Mouse (Mus musculus) left cerebral cortex, postnatal 4 days (tissue): ENCODE results near the gene Mybpc3. TPM values are rescaled to one million over a fixed set of nuclear protein-coding genes. Genes with fewer than 3 reads are reported as not detected.
A peak's percentile ranks its signal among the peaks of the same experiment; 100 is the strongest.

Experiments
- DNase-seq: peaks from one replicate; pipeline ENCODE4 v3.0.0-alpha.2; 2022
- intact Hi-C: fragments of 180-260 bp; cut with DNase I; formaldehyde crosslinking; loops from one replicate; pipeline ENCODE4 v1.15.1; 2025
- total RNA-seq, 2 experiments: library from RNA; stranded (reverse); gene quantifications; 2 replicates each; pipeline ENCODE4 v1.2.3; 2021

The Mybpc3 gene
- total RNA-seq, 2 experiments from 2014 or later: not detected

DNA sequence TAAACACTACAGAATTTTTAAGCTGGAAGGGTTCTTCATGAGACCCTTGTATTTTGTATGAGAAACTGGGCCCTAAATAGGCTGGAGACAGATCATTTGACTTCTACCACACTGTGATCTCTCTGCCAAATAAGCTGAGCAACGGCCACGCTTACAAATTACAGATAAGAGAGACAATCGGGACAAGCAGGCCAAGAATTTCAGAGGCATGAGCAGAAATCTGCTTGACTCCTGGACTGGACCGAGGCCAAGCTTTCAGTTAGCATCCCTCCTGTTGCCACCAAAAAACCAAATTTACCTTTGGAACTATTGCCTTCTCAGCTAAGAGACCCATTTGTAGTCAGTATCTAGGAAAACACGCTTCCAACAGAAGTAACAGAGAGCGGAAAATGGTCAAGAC, 42.6 kb downstream of the Mybpc3 start:
- intact Hi-C loops: loop anchor here (10.0 kb wide), 1 partner anchor 404 kb away; no protein-coding TSS in a partner anchor
- no peak for DNase-seq

DNA sequence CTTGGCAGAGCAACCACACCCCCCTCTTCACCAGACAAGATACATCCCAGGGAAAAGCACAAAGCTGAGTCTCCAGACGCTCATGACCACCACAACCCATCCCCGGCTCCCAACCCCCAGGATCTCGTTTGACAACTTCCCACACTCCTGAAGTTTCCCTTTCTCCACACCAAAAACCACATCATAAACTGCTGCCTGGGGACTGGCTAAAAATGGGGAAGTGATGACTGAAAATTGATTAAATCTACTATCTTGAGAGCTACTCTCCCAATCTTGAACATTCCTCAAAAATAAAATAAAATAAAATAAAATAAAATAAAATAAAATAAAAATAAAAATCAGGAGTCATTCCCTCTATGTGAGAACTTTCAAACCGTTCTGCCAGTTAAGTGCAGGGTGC, 45.0 kb downstream of the Mybpc3 start:
- intact Hi-C loops: loop anchor here (10.0 kb wide), 1 partner anchor 402 kb away; no protein-coding TSS in a partner anchor
- no peak for DNase-seq

DNA sequence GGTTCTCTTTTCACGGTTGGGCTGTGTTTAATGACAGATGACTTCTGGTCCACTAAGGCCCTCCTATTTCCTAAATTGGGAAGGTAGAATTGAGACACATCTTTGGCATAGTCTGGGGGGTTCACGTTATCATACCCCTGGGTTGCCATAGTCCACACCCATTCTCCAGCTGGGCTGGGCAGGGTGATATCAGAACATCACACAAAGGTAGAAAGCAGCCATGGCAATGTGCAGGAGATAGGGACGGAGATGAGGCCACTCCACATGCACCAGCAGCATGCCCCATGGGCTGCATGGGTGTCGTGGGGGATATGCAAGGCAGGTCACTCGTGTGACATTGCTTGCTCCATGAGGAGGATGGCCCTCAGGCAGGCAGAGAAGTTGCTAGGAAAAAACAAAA, 45.6 kb downstream of the Mybpc3 start:
- no peak for DNase-seq
- intact Hi-C loops: loop anchor here (10.0 kb wide), 1 partner anchor 401 kb away; no protein-coding TSS in a partner anchor

DNA sequence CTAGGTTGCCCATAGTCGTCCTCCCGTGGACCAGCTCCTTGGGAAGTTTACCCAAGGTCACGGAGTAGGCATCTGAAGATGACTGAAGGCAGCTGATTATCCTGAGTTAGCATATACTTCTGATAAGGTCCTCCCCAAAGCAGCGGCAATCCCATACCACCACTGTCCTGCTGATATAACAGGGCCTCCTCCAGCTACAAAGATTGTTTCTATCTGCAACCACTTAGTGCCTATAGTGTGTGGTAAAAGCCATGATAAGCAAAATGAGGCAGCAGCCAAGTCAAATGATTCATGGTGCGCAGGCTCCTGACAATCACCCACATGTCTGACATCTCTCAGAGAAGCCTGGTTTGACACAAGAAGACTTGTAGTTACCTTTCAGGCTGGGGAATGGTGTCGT, 47.0 kb downstream of the Mybpc3 start:
- no peak for DNase-seq
- intact Hi-C loops: loop anchor here (10.0 kb wide), 1 partner anchor 400 kb away; no protein-coding TSS in a partner anchor

DNA sequence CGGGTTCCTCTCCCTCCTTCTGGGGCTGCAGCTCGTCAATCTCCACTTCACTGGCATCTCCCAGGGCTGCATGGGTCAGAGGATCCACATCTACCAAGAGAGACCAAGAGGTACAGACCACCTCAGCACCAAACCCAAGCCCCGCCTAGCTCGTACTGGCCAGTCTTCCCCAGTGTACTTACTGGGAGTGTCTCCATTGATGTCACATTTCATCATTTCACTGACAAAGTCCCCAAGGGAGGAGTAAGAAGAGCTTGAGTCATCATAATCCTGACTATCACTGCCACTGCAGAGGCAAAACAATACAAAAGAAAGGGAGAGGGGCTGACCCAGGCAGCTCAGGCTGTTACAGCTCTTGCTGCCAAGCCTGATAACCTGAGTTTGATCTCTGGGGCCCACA, 49.7 kb downstream of the Mybpc3 start:
- intact Hi-C loops: loop anchor here (10.0 kb wide), 1 partner anchor 397 kb away; no protein-coding TSS in a partner anchor
- no peak for DNase-seq

DNA sequence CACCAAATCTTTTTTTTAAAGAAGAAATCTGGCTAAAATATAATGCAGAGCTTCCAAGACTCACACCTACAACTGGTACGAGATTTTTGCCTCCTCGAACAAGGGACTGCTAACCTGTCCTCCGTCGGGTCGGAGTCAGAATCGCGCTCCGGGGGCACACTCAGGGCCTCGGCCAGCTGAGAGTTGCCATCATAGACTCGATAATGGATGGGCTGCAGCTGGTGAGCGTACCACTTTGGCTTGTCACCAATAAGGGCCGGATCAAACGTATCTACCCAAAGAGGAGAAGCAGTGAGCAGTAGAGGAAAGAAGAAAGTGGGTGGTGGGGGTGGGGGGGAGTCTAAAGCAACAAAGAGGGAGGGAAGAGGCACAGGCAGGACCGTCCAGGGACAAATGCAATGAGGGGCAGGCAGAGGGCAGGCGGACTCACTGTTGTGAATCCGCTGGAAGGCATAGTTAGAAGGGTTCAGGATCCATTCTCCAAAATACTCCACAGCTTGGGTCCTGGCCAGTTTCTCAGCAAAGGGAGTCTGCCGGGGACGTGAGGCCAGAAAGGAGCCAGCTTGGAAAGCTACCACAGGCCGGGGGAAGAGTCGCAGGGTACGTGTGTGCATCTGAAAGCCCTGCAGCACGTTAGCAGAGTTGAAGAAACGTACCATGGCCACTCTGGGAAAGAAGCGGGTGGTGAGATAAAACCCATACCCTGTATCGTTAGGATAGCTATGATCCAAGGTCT, 51.8 kb downstream of the Mybpc3 start:
- no peak for DNase-seq

DNA sequence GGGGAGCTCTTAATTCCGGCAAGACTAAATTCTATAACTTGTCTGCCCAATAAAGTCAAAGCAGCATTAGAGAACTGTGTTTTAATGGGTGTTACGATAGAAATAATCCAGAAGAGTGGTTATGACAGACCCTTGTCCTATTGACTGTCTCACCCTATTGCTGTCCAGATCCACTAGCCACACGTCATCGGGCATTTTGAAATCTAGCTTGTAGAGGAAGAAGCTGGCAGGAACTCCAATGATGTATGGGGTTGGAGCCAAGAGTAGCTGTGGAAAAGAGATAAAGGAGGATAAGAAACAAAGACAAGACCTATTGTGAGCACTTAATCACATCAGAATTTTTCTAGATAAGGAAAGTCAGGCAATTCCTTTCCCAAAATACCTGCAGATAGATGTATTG, 57.5 kb downstream of the Mybpc3 start:
- intact Hi-C loops: no loop called here
- DNase-seq: no peak

More for the DNA sequence above, 51.8 kb downstream of the Mybpc3 start:
- intact Hi-C loops: loop anchor here (10.0 kb wide), 1 partner anchor 395 kb away; no protein-coding TSS in a partner anchor

DNA sequence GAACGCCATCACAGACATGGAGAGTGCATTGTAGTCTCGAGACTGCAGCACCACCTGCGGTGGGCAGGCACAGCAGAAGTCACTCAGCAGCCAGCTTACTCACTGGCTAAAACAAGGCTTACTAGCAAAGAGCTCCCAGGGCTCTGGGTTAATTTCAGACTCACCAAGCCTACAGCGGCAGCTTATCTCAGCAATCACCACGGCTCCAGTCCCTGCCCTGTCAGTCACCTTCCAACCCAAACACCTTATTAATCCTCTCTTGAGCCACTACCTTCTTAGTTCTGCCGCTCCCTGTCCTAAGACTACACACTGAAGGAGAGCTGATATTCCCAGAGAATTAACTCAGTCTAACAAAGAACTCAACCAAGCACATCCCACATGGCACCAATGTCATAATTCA, 58.3 kb downstream of the Mybpc3 start:
- intact Hi-C loops: no loop called here
- no peak for DNase-seq

DNA sequence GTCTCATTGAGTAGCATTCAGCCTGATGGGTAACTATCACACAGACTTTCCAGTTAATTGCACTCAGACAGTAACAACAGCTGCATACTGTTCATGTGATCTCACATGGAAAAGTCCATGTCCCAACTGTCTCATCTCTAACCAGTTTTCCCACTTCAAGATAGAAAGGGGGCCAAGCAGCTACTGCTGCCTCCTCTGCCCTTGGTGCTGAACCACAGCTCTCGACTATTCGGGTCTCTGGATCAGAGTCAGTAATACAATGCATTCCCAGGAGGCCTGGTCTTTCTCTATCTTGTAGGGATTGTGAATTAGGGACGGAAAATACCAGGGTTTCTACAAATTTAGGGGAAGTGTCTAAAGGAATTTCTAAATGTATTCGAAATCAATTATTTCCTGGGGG, 61.9 kb downstream of the Mybpc3 start:
- intact Hi-C loops: no loop called here
- DNase-seq: no peak

DNA sequence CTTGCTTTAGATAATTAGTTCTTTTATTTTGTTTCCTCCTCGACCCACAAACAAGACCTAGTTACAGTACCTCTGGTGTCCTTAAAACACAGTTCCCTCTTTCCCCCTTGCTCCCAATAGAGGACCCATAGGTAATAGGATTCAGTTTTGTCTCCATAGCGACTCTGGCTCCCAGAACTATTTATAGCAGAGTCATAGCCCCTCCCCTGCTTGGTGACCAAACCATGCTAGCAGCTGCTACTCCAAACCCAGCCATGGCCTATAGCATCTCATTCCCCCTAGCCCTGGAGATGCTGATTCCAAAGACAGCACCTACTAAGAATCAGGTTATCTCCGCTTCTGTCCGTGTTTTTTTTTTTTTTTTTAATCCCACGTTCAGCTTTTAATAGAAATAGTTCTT, 62.8 kb downstream of the Mybpc3 start:
- intact Hi-C loops: no loop called here
- no peak for DNase-seq

DNA sequence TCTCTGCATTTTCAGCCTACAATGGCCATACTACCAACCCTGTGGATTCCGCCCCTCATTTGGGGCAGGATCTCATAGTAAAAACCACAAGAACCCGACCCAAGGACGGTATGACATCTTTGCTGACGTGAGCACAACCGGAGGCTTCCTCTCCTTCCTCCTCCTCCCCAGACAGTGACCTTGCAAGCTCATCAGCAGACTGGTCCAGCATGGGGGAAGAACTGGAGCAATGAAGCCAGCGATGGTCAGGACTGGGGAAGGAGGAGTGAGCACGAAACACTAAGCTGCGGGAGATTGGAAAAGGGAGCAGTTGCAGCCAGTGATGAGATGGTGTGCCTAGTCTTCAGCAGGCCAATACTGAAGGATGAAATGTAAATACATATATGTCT, 64.1 kb downstream of the Mybpc3 start:
- intact Hi-C loops: no loop called here

DNA sequence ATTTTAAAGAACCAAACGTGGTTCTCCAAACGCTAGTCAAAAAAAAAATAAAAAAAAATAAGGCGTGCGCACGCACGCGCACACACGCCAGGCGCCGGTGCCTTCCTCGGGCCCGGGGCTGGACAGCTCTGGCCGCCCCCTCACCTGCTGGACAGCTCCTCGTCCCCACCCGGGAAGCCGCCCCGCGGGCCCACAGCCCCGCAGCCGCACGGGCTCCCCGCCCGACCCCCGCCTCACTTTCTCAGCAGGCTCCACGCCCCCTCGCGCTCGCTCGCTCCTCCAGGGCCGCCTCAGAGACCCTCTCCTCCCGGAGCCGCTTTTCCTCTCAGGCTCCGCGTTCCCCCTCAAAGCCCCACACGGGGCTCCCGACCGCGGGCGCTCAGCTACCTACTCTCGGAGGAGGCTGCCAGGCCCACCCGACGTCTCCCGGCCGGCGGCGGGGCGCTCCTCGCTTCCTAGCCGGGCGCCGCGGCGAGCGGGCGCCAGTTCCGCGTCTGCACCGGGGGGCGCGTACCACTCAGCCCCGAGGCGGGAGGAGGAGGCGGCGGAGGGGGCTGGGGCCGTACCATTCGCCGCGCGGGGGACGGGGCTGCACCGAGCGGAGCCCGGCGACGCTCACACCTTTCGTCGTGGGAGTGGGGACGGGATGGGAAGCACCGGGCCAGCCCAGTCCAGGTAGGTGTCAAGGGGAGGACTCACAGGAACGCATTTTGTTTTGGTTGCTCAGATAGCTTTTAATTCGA, 64.6 kb downstream of the Mybpc3 start:
- peak; percentile 90 for DNase-seq
- intact Hi-C loops: no loop called here

More for the DNA sequence above, 64.1 kb downstream of the Mybpc3 start:
- DNase-seq: no peak

DNA sequence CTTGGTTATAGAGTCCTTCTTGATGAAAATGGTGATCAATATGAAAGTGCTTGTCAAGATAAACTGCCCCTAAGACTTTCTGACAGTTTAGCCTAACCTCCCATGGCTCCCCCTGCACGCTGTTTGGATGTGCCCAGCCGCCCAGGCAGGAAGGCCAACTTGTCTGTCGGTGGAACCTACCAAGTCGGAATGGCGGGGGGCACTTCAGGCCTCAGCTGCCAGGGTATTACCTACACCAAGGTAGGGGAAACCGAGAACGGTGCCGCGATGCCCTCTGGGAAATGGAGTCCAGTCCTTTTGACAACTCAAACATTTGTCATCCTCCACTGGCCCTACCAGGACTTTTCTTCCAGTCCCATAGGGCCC, 65.2 kb downstream of the Mybpc3 start:
- intact Hi-C loops: no loop called here

DNA sequence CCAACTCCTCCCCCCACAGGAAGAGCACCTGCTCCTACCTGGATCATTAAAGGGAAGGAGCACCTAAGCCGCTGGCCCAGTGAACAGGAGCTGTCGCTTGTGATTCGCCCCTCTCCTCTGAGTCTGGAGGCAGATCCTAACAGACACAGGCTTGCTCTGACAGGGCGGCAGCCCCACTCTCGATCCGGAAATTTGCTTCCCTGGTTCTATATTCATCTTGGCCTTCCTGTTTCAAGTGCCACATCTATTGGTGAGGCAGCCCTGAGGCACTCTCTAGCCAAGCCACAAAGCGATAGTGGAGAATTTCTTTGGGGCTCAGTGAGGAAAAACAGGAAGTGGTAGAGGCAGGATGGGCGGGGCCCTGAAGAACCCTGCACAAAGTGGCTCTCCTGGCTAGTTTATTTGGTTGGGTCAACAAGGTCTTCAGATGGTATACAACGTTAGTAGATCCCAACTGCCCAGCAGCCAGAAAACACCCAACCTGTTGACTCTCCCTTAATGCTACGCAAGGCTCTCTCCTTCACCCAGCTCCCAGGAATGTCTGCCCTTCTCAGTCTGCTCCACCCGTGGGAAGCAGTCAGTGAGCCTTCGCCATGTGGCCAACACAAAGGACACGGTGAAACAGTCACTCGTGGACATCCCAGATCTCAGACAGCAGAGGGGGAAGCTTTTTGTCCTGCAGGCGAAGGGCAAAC, 65.9 kb downstream of the Mybpc3 start, which contains the start of gene Madd:
TSS of gene Madd (minus strand) at position 127 of the 695 bp plus-strand sequence.
- intact Hi-C loops: no loop called here
- no peak for DNase-seq

More for the DNA sequence above, 65.2 kb downstream of the Mybpc3 start:
- DNase-seq: peak; percentile 98

Other genes with a start within 250 kb of the Mybpc3 start
- gene C1qtnf4, start 232.3 kb upstream of the Mybpc3 start, total RNA-seq: 100 to 1,000 TPM; 143 TPM
- 10 to 100 TPM; 37.5 to 43.6 TPM for gene Kbtbd4, start 213.4 kb upstream of the Mybpc3 start, total RNA-seq
- 100 to 1,000 TPM; 158 to 162 TPM for gene Ndufs3, start 213.3 kb upstream of the Mybpc3 start, total RNA-seq
- gene Celf1, start 177.8 kb upstream of the Mybpc3 start, total RNA-seq: 100 to 1,000 TPM; 133 to 142 TPM
- not detected for gene Rapsn, start 82.5 kb upstream of the Mybpc3 start, total RNA-seq
- 100 to 1,000 TPM; 190 to 192 TPM for gene Psmc3, start 64.1 kb upstream of the Mybpc3 start, total RNA-seq
- 10 to 100 TPM; 30.6 to 41.6 TPM for gene Slc39a13, start 47.7 kb upstream of the Mybpc3 start, total RNA-seq
- 1 to 10 TPM; 3.0 to 3.2 TPM for gene Spi1, start 35.8 kb upstream of the Mybpc3 start, total RNA-seq
- gene Madd, start 65.7 kb downstream of the Mybpc3 start, total RNA-seq: 100 to 1,000 TPM; 125 to 135 TPM
- gene Nr1h3, start 84.7 kb downstream of the Mybpc3 start, total RNA-seq: 1 to 10 TPM; 1.1 to 1.4 TPM
- 10 to 100 TPM; 38.4 to 43.1 TPM for gene Acp2, start 84.7 kb downstream of the Mybpc3 start, total RNA-seq
- gene Ddb2, start 118.8 kb downstream of the Mybpc3 start, total RNA-seq: 10 to 100 TPM; 12.3 to 12.8 TPM
- 10 to 100 TPM; 15.3 to 22.4 TPM for gene Pacsin3, start 137.8 kb downstream of the Mybpc3 start, total RNA-seq
- 10 to 100 TPM; 53.9 to 59.8 TPM for gene Arfgap2, start 146.8 kb downstream of the Mybpc3 start, total RNA-seq